Mouse (Mus musculus): Measurements from ENCODE around the gene Pknox1. TPM values are rescaled to one million over a fixed set of nuclear protein-coding genes. Genes with fewer than 3 reads are reported as not detected.
"Not testable (repeated sequence)": the region's sequence is repeated elsewhere in the genome, so short reads cannot be mapped to it uniquely, and the experiment has no call there.

The Pknox1 gene
- polyA plus RNA-seq, 1 experiment = 52.9 TPM

DNA sequence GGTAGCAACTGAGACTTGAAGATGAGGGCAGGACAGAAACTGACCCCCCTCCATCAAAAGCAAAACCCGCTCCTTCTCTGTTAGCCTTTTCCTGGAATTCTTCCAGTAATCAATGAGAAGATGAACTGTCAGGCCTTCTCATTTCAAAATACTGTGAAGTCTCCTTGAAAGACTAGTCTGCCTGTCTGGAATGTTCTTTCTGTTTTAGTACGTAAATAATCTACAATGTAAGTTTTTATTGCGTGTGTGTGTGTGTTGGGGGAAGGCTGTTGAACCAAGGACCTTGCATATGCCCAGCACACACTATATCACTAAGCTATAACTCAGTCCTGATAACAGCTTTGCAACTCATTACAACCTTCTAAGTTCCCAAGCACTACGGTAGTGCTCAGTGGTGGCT lies 39.4 kb upstream of the Pknox1 start:
- Histone ChIP-seq H3K9me3 (replicated peaks; ENCODE audit: control insufficient read depth, insufficient read depth, low read length, poor library complexity, severe bottlenecking) (no peaks in the 10 kb centered on the region), H3K27me3 (ENCODE audit: control insufficient read depth, insufficient read depth, low read length, poor library complexity, severe bottlenecking) (no peaks in the 10 kb centered on the region), H3K36me3 (ENCODE audit: control insufficient read depth, insufficient read depth, low read length, poor library complexity, severe bottlenecking) (peaks cover 2% of the 10 kb centered on the region; the same call in 1 of the 2 replicates), H3K27ac (ENCODE audit: insufficient read depth, low read length) (peak overlapping the region; percentile 12; the same call in 1 of the 2 replicates), H3K9ac (ENCODE audit: low read depth, poor library complexity, severe bottlenecking) (no peak overlapping the region), H3K4me1 (ENCODE audit: control insufficient read depth, insufficient read depth, low read length) (no peaks in the 10 kb centered on the region), H3K4me3 (ENCODE audit: low read depth, low read length) (no peak overlapping the region)
- TF ChIP-seq POLR2A (IDR thresholded peaks at IDR 0.05; ENCODE audit: insufficient read depth, low read length) = no peak
- no peak for TF ChIP-seq EP300 (IDR thresholded peaks at IDR 0.05; ENCODE audit: insufficient read depth, low read depth, low read length)
- no peak for TF ChIP-seq CTCF (IDR thresholded peaks at IDR 0.05; ENCODE audit: low read depth, low read length)

DNA sequence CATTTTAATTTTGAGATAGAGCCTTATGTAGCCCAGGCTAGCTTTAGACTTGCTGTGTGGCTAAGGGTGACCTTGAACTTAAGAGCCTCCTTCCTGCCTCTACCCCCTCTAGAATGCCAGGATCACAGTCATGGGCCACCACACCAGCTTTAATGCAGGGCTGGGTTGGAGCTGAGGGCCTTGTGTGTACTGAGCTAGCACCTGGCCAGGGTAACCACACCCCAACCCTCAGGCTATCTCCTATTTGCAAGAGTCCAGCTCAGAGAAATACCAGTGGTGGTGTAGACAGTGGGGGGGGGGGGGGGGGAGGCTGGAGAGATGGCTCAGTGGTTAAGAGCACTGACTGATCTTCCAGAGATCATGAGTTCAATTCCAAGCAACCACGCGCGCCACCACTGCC lies 38.7 kb upstream of the Pknox1 start:
- Histone ChIP-seq H3K4me3 (ENCODE audit: low read depth, low read length) (no peak overlapping the region), H3K9ac (ENCODE audit: low read depth, poor library complexity, severe bottlenecking) (no peak overlapping the region), H3K4me1 (ENCODE audit: control insufficient read depth, insufficient read depth, low read length) (no peaks in the 10 kb centered on the region), H3K27me3 (ENCODE audit: control insufficient read depth, insufficient read depth, low read length, poor library complexity, severe bottlenecking) (no peaks in the 10 kb centered on the region), H3K27ac (ENCODE audit: insufficient read depth, low read length) (no peak overlapping the region), H3K36me3 (ENCODE audit: control insufficient read depth, insufficient read depth, low read length, poor library complexity, severe bottlenecking) (peaks cover 2% of the 10 kb centered on the region; the same call in 1 of the 2 replicates), H3K9me3 (replicated peaks; ENCODE audit: control insufficient read depth, insufficient read depth, low read length, poor library complexity, severe bottlenecking) (no peaks in the 10 kb centered on the region)
- TF ChIP-seq CTCF (IDR thresholded peaks at IDR 0.05; ENCODE audit: low read depth, low read length) (no peak), EP300 (IDR thresholded peaks at IDR 0.05; ENCODE audit: insufficient read depth, low read depth, low read length) (peak; percentile 75), POLR2A (IDR thresholded peaks at IDR 0.05; ENCODE audit: insufficient read depth, low read length) (no peak)

DNA sequence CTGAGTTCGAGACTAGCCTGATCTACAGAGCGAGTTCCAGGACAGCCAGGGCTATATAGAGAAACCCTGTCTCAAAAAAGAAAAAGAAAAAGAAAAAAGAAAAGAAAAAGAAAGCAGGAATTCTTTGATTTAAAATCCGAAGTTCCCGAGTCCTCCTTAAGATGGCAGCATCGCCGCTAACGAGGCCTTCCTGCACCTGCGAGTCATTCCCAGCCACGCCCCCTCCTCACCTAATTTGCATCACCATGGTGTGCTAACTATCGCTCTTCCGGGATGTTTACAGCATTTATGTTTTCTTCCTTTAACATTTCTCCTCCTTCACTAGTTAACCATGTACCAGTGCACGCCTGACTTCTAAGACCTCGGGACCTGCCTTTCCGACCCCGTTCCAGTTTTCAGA lies 35.2 kb upstream of the Pknox1 start:
- peak overlapping the region; percentile 77 for H3K27ac ChIP-seq (ENCODE audit: insufficient read depth, low read length)
- no peaks in the 10 kb centered on the region for H3K36me3 ChIP-seq (ENCODE audit: control insufficient read depth, insufficient read depth, low read length, poor library complexity, severe bottlenecking)

DNA sequence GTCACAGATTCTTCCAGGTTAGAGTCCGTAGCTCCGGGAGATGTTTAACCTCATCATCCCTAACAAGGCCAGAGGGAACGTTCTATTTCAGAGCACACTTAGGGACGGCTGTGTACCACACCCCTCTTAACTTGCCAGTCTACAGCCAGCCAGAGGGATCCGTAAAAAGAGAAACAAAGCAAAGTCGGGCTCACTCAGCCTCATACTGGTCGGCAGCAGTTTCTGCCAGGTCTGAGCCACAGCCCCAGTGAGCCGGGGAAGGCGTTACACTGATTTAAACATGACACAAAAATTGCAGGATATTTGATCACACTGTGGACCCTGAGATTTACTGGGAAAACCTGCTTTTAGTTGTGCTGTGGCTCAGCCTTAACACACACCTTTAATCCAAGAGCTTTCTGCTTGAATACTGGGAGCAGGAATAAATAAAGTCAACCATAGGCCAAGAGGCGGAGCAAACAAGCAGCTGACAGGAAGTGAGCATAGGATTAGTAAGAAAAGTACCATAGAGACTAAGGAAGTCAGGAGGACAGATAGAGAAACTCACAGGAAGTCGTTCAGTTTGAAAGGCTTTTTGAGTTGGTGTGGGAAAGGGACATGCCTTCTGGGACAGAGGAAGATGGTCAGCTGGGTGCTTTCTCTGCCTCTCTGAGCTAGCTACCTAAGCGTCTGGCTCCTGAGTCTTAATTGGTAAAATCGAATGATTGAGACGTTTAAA lies 32.9 kb upstream of the Pknox1 start:
- Histone ChIP-seq H3K27me3 (ENCODE audit: control insufficient read depth, insufficient read depth, low read length, poor library complexity, severe bottlenecking) (no peaks in the 10 kb centered on the region), H3K9ac (ENCODE audit: low read depth, poor library complexity, severe bottlenecking) (peak overlapping the region; percentile 62), H3K36me3 (ENCODE audit: control insufficient read depth, insufficient read depth, low read length, poor library complexity, severe bottlenecking) (no peaks in the 10 kb centered on the region), H3K4me3 (ENCODE audit: low read depth, low read length) (peak overlapping the region; percentile 79), H3K9me3 (replicated peaks; ENCODE audit: control insufficient read depth, insufficient read depth, low read length, poor library complexity, severe bottlenecking) (no peaks in the 10 kb centered on the region), H3K27ac (ENCODE audit: insufficient read depth, low read length) (peak overlapping the region; percentile 91), H3K4me1 (ENCODE audit: control insufficient read depth, insufficient read depth, low read length) (peaks cover 6% of the 10 kb centered on the region)
- no peak for TF ChIP-seq EP300 (IDR thresholded peaks at IDR 0.05; ENCODE audit: insufficient read depth, low read depth, low read length)
- TF ChIP-seq POLR2A (IDR thresholded peaks at IDR 0.05; ENCODE audit: insufficient read depth, low read length) = peak; percentile 33

More for the DNA sequence above, 35.2 kb upstream of the Pknox1 start:
- H3K4me1 ChIP-seq (ENCODE audit: control insufficient read depth, insufficient read depth, low read length) = no peaks in the 10 kb centered on the region
- TF ChIP-seq CTCF (IDR thresholded peaks at IDR 0.05; ENCODE audit: low read depth, low read length) (peak; percentile 70), EP300 (IDR thresholded peaks at IDR 0.05; ENCODE audit: insufficient read depth, low read depth, low read length) (peak; percentile 86), POLR2A (IDR thresholded peaks at IDR 0.05; ENCODE audit: insufficient read depth, low read length) (no peak)
- no peaks in the 10 kb centered on the region for H3K27me3 ChIP-seq (ENCODE audit: control insufficient read depth, insufficient read depth, low read length, poor library complexity, severe bottlenecking)
- peak overlapping the region; percentile 59 for H3K9ac ChIP-seq (ENCODE audit: low read depth, poor library complexity, severe bottlenecking)
- H3K9me3 ChIP-seq (replicated peaks; ENCODE audit: control insufficient read depth, insufficient read depth, low read length, poor library complexity, severe bottlenecking) = no peaks in the 10 kb centered on the region
- peak overlapping the region; percentile 89 for H3K4me3 ChIP-seq (ENCODE audit: low read depth, low read length)

DNA sequence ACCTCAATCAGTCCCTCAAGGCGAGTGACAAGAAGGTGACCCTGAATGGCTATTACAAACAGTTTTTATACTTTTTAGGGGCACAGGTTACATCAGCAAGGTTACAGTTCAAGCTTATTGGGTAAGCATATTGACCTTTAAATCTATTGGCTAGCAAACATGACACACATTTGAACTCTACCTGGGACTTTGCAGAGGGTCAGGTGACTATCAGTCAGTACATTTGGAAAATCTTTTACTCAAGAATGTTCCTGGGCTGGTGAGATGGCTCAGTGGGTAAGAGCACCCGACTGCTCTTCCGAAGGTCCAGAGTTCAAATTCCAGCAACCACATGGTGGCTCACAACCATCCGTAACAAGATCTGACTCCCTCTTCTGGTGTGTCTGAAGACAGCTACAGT lies 32.2 kb upstream of the Pknox1 start:
- Histone ChIP-seq H3K4me3 (ENCODE audit: low read depth, low read length) (peak overlapping the region; percentile 79), H3K9ac (ENCODE audit: low read depth, poor library complexity, severe bottlenecking) (peak overlapping the region; percentile 62), H3K27ac (ENCODE audit: insufficient read depth, low read length) (peak overlapping the region; percentile 91)
- H3K27me3 ChIP-seq (ENCODE audit: control insufficient read depth, insufficient read depth, low read length, poor library complexity, severe bottlenecking); H3K9me3 ChIP-seq (replicated peaks; ENCODE audit: control insufficient read depth, insufficient read depth, low read length, poor library complexity, severe bottlenecking); H3K4me1 ChIP-seq (ENCODE audit: control insufficient read depth, insufficient read depth, low read length); H3K36me3 ChIP-seq (ENCODE audit: control insufficient read depth, insufficient read depth, low read length, poor library complexity, severe bottlenecking): not testable (repeated sequence)

DNA sequence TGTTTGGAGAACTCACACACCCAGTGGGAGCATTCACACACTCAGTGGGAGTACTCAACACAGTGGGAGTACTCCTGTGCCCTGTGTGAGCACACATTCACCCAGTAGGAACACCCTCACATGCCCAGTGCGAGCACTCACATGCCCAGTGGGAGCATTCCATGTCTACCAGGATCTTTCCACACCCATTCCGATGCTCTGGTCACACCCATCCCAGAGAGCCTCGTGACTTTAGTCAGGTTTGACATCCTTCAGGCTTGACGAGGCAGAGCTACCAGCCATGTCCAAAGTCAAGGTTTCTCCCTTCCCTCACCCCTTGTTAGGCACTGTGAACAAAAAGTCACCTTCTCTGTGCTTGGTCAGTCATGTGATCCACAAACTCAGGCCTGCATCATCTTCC lies 29.2 kb upstream of the Pknox1 start:
- Histone ChIP-seq H3K4me1 (ENCODE audit: control insufficient read depth, insufficient read depth, low read length) (peaks cover 6% of the 10 kb centered on the region), H3K9ac (ENCODE audit: low read depth, poor library complexity, severe bottlenecking) (0 out of 2 replicates have a peak overlapping the region, but pooled peaks have one; percentile 12), H3K4me3 (ENCODE audit: low read depth, low read length) (0 out of 2 replicates have a peak overlapping the region, but pooled peaks have one; percentile 43), H3K36me3 (ENCODE audit: control insufficient read depth, insufficient read depth, low read length, poor library complexity, severe bottlenecking) (no peaks in the 10 kb centered on the region), H3K27ac (ENCODE audit: insufficient read depth, low read length) (peak overlapping the region; percentile 67), H3K27me3 (ENCODE audit: control insufficient read depth, insufficient read depth, low read length, poor library complexity, severe bottlenecking) (no peaks in the 10 kb centered on the region), H3K9me3 (replicated peaks; ENCODE audit: control insufficient read depth, insufficient read depth, low read length, poor library complexity, severe bottlenecking) (no peaks in the 10 kb centered on the region)
- TF ChIP-seq CTCF (IDR thresholded peaks at IDR 0.05; ENCODE audit: low read depth, low read length) = no peak
- TF ChIP-seq POLR2A (IDR thresholded peaks at IDR 0.05; ENCODE audit: insufficient read depth, low read length) = no peak
- no peak for TF ChIP-seq EP300 (IDR thresholded peaks at IDR 0.05; ENCODE audit: insufficient read depth, low read depth, low read length)
